Mouse (Mus musculus): ENCODE results near the gene Sh3bgr.

Gene Sh3bgr

GRCm38 (mm10) chr16:96244496-96244895, 44.2 kb downstream of the Sh3bgr start:
- Histone ChIP-seq H3K4me1 (replicated peaks; ENCODE audit: low read depth, low read length) (no peaks in the 10 kb centered on the region), H3K36me3 (ENCODE audit: insufficient read depth, low read length) (no peaks in the 10 kb centered on the region), H3K9me3 (ENCODE audit: low read length) (peaks cover 23% of the 10 kb centered on the region), H3K27me3 (ENCODE audit: insufficient read depth, low read length) (no peaks in the 10 kb centered on the region), H3K4me3 (replicated peaks; ENCODE audit: low read length) (no peak overlapping the region)
- TF ChIP-seq NANOG (IDR thresholded peaks at IDR 0.05; ENCODE audit: borderline replicate concordance, low read length) (no peak), POU5F1 (IDR thresholded peaks at IDR 0.05; ENCODE audit: borderline replicate concordance, low read length) (no peak), CTCF (conservative IDR thresholded peaks at IDR 0.05; ENCODE audit: low read length) (no peak)

DNA sequence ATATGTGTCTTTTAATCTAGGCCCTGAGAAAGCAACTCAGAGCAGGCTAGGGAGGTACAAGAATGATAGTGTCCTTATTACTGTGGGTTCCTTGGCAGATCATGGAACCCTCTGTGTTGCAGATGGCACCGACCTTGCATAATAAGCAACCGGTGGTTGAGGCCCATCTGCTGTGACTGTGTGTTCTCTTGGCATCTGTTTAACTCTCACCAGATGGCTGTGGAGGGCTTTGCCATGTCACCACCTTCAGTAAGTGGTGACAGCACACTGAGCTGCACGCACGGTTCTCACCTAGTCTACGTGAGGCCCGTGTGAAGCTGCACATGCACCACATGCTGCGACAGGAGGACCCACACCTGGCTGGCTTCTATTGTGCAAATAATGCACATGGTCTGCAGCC, 49.4 kb downstream of the Sh3bgr start:
- Histone ChIP-seq H3K9me3 (ENCODE audit: low read length) (peaks cover 23% of the 10 kb centered on the region), H3K4me3 (replicated peaks; ENCODE audit: low read length) (no peak overlapping the region), H3K4me1 (replicated peaks; ENCODE audit: low read depth, low read length) (no peaks in the 10 kb centered on the region), H3K27me3 (ENCODE audit: insufficient read depth, low read length) (peaks cover 6% of the 10 kb centered on the region; the same call in 1 of the 2 replicates), H3K36me3 (ENCODE audit: insufficient read depth, low read length) (no peaks in the 10 kb centered on the region)
- no peak for TF ChIP-seq POU5F1 (IDR thresholded peaks at IDR 0.05; ENCODE audit: borderline replicate concordance, low read length)
- no peak for TF ChIP-seq CTCF (conservative IDR thresholded peaks at IDR 0.05; ENCODE audit: low read length)
- TF ChIP-seq NANOG (IDR thresholded peaks at IDR 0.05; ENCODE audit: borderline replicate concordance, low read length), result no peak

DNA sequence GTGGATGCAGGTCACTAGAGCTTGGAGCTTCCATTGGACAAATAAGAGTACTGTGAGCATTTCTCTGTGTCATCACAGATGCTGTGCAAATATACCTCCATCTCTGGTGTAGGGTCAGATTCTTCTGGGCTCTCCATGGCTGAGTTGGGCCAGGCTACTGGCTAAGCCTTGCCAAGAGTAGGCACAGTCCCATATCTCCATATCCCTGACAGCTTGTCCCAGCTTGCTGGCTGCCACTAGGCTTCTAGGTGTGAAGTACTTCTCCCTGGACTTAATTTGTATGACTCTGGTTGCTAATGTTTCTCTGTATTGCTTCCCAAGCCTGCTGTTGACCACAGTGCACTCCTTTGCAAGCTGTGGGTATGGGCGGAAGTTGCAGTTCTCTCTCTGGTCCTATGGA, 51.9 kb downstream of the Sh3bgr start:
- no peak overlapping the region for H3K4me3 ChIP-seq (replicated peaks; ENCODE audit: low read length)
- TF ChIP-seq POU5F1 (IDR thresholded peaks at IDR 0.05; ENCODE audit: borderline replicate concordance, low read length) (no peak), CTCF (conservative IDR thresholded peaks at IDR 0.05; ENCODE audit: low read length) (no peak), NANOG (IDR thresholded peaks at IDR 0.05; ENCODE audit: borderline replicate concordance, low read length) (no peak)

GRCm38 (mm10) chr16:96258429-96258828, 58.2 kb downstream of the Sh3bgr start:
- no peaks in the 10 kb centered on the region for H3K9me3 ChIP-seq (ENCODE audit: low read length)
- H3K36me3 ChIP-seq (ENCODE audit: insufficient read depth, low read length), result no peaks in the 10 kb centered on the region

More for the DNA sequence above, 51.9 kb downstream of the Sh3bgr start:
- H3K36me3 ChIP-seq (ENCODE audit: insufficient read depth, low read length), result no peaks in the 10 kb centered on the region
- peaks cover 17% of the 10 kb centered on the region for H3K9me3 ChIP-seq (ENCODE audit: low read length)
- H3K27me3 ChIP-seq (ENCODE audit: insufficient read depth, low read length), result peaks cover 6% of the 10 kb centered on the region; the same call in 1 of the 2 replicates
- H3K4me1 ChIP-seq (replicated peaks; ENCODE audit: low read depth, low read length), result no peaks in the 10 kb centered on the region

GRCm38 (mm10) chr16:96271736-96272135, 71.5 kb downstream of the Sh3bgr start:
- TF ChIP-seq POU5F1 (IDR thresholded peaks at IDR 0.05; ENCODE audit: borderline replicate concordance, low read length) (no peak), NANOG (IDR thresholded peaks at IDR 0.05; ENCODE audit: borderline replicate concordance, low read length) (no peak), CTCF (conservative IDR thresholded peaks at IDR 0.05; ENCODE audit: low read length) (no peak)
- H3K4me3 ChIP-seq (replicated peaks; ENCODE audit: low read length), result no peak overlapping the region
- no peaks in the 10 kb centered on the region for H3K36me3 ChIP-seq (ENCODE audit: insufficient read depth, low read length)
- H3K27me3 ChIP-seq (ENCODE audit: insufficient read depth, low read length), result peaks cover 33% of the 10 kb centered on the region
- no peaks in the 10 kb centered on the region for H3K4me1 ChIP-seq (replicated peaks; ENCODE audit: low read depth, low read length)
- peaks cover 5% of the 10 kb centered on the region; the same call in 1 of the 2 replicates for H3K9me3 ChIP-seq (ENCODE audit: low read length)

More at GRCm38 (mm10) chr16:96258429-96258828, 58.2 kb downstream of the Sh3bgr start:
- H3K4me3 ChIP-seq (replicated peaks; ENCODE audit: low read length), result no peak overlapping the region
- H3K27me3 ChIP-seq (ENCODE audit: insufficient read depth, low read length), result no peaks in the 10 kb centered on the region
- no peaks in the 10 kb centered on the region for H3K4me1 ChIP-seq (replicated peaks; ENCODE audit: low read depth, low read length)
- TF ChIP-seq NANOG (IDR thresholded peaks at IDR 0.05; ENCODE audit: borderline replicate concordance, low read length), result no peak
- TF ChIP-seq POU5F1 (IDR thresholded peaks at IDR 0.05; ENCODE audit: borderline replicate concordance, low read length), result no peak
- TF ChIP-seq CTCF (conservative IDR thresholded peaks at IDR 0.05; ENCODE audit: low read length), result no peak

GRCm38 (mm10) chr16:96272929-96273619, 72.8 kb downstream of the Sh3bgr start:
- no peaks in the 10 kb centered on the region for H3K4me1 ChIP-seq (replicated peaks; ENCODE audit: low read depth, low read length)

GRCm38 (mm10) chr16:96276596-96276995, 76.3 kb downstream of the Sh3bgr start:
- no peak overlapping the region for H3K4me3 ChIP-seq (replicated peaks; ENCODE audit: low read length)
- TF ChIP-seq NANOG (IDR thresholded peaks at IDR 0.05; ENCODE audit: borderline replicate concordance, low read length) (no peak), CTCF (conservative IDR thresholded peaks at IDR 0.05; ENCODE audit: low read length) (no peak), POU5F1 (IDR thresholded peaks at IDR 0.05; ENCODE audit: borderline replicate concordance, low read length) (no peak)
- H3K4me1 ChIP-seq (replicated peaks; ENCODE audit: low read depth, low read length), result peaks cover 31% of the 10 kb centered on the region
- peaks cover 5% of the 10 kb centered on the region; the same call in 1 of the 2 replicates for H3K9me3 ChIP-seq (ENCODE audit: low read length)
- H3K36me3 ChIP-seq (ENCODE audit: insufficient read depth, low read length), result no peaks in the 10 kb centered on the region
- peaks cover 61% of the 10 kb centered on the region for H3K27me3 ChIP-seq (ENCODE audit: insufficient read depth, low read length)

More at GRCm38 (mm10) chr16:96272929-96273619, 72.8 kb downstream of the Sh3bgr start:
- TF ChIP-seq NANOG (IDR thresholded peaks at IDR 0.05; ENCODE audit: borderline replicate concordance, low read length) (no peak), CTCF (conservative IDR thresholded peaks at IDR 0.05; ENCODE audit: low read length) (no peak), POU5F1 (IDR thresholded peaks at IDR 0.05; ENCODE audit: borderline replicate concordance, low read length) (no peak)
- H3K4me3 ChIP-seq (replicated peaks; ENCODE audit: low read length), result no peak overlapping the region
- H3K9me3 ChIP-seq (ENCODE audit: low read length), result peaks cover 5% of the 10 kb centered on the region; the same call in 1 of the 2 replicates
- no peaks in the 10 kb centered on the region for H3K36me3 ChIP-seq (ENCODE audit: insufficient read depth, low read length)
- H3K27me3 ChIP-seq (ENCODE audit: insufficient read depth, low read length), result peaks cover 34% of the 10 kb centered on the region

Data from E14TG2a.4 (cell line).